Comparison of ENCODE assay signal across 20 mouse cellular contexts in the genomic region with DNA sequence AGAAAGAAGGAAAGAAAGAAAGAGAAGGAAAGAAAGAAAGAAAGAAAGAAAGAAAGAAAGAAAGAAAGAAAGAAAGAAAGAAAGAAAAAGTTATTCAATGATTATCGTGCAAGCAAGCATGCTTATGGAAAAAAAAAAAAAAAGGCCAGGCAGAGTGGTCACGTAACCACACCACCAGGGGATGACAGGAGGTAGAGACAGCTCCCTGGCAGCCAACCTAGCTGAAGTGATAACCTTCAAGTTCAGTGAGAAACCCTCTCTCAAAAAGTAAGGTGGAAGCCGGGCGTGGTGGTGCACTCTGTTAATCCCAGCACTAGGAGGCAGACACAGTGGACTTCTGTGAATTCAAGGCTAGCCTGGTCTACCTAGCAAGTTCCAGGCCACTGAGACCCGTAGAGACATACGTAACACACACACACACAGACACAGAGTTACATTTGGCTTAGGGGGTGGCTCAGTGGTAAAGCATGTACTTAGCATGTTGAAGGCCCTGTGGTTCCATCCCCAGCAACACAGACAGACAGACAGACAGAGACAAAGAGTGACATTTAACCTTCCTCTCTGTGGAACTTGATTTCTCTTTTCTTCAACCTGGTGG. TPM values are rescaled to one million over a fixed set of nuclear protein-coding genes. Genes with fewer than 3 reads are reported as not detected.
DNase-seq lines count a peak whose midpoint lies in the region; ATAC-seq and TF ChIP-seq lines count a peak whose summit lies in the region.
"Had no signal": no experiment of that assay in that cellular context is flagged by ENCODE, and none has a peak within 500 bp of the region (broad histone marks: within the 10 kb centered on the region; RNA-seq: fewer than 3 reads in every experiment).

No protein-coding gene starts in this region.

- 63% methylated on average over 6 of the region's 6 CpGs for WGBS in heart, adult 2 months

- no peak for DNase-seq in heart, adult 2 months
- DNase-seq in heart, postnatal 25 days (ENCODE audit: low spot score) = no peak
- peak; percentile 48 for DNase-seq in CD4-positive helper T cell, adult 2 months (ENCODE audit: low read depth, low spot score)
- no peak for DNase-seq in frontal cortex, postnatal 10 days (ENCODE audit: low spot score in 2 of 2)
- no peak for DNase-seq in thymus, postnatal 0 days (ENCODE audit: low spot score)
- DNase-seq in frontal cortex, adult 2 months (ENCODE audit: extremely low spot score in 1 of 2, low spot score in 1 of 2) = no peak
- DNase-seq: adrenal gland, adult 2 months; cerebellum, adult 9-11 months; kidney, adult 8-10 months; right cerebral cortex, adult 18-20 months had no signal

- intact Hi-C loops in heart, adult 2 months (cut with DNase I) = no loop called here
- intact Hi-C loops in heart, postnatal 25 days (cut with DNase I) = no loop called here

- peak; percentile 20 for TF ChIP-seq CTCF in heart, adult 2 months (IDR thresholded peaks at IDR 0.05)

- no peaks in the 10 kb centered on the region for H3K27me3 ChIP-seq in heart, adult 2 months (ENCODE audit: control insufficient read depth, insufficient read depth, low read length)
- H3K27me3 ChIP-seq: embryonic facial prominence, embryonic 15.5 days; lung, embryonic 15.5 days had no signal

- TF ChIP-seq EP300 in heart, adult 2 months (IDR thresholded peaks at IDR 0.05; ENCODE audit: insufficient read depth, low read depth, low read length) = no peak

- H3K4me3 ChIP-seq in heart, adult 2 months = no peak overlapping the region
- H3K4me3 ChIP-seq: embryonic facial prominence, embryonic 15.5 days; layer of hippocampus, adult 2 months; left cerebral cortex, adult 2 months; lung, embryonic 15.5 days had no signal

- H3K9ac ChIP-seq in heart, adult 2 months (ENCODE audit: low read depth, low read length) = no peak overlapping the region
- H3K9ac ChIP-seq: embryonic facial prominence, embryonic 15.5 days; lung, embryonic 15.5 days had no signal

- TF ChIP-seq POLR2A in heart, adult 2 months (IDR thresholded peaks at IDR 0.05; ENCODE audit: insufficient read depth, low read depth, low read length) = no peak

- ATAC-seq in inflammation-experienced regulatory T-cells, adult 6 months = peak; percentile 17
- 0 out of 2 replicates have a peak, but pooled peaks have one; percentile 20 for ATAC-seq in monocyte, adult 5-6 weeks (replicated peaks; ENCODE audit: insufficient number of reproducible peaks, low FRiP score, low TSS enrichment, poor library complexity, severe bottlenecking)
- ATAC-seq: hindbrain, postnatal 0 days had no signal

- H3K4me1 ChIP-seq in heart, adult 2 months (ENCODE audit: control insufficient read depth, insufficient read depth, low read length) = no peaks in the 10 kb centered on the region; the same call in 1 of the 2 replicates
- H3K4me1 ChIP-seq: embryonic facial prominence, embryonic 15.5 days; lung, embryonic 15.5 days had no signal

- no peaks in the 10 kb centered on the region for H3K36me3 ChIP-seq in heart, adult 2 months (ENCODE audit: control insufficient read depth, insufficient read depth, low read length)
- H3K36me3 ChIP-seq: embryonic facial prominence, embryonic 15.5 days; lung, embryonic 15.5 days had no signal

- no peak overlapping the region for H3K27ac ChIP-seq in heart, adult 2 months
- H3K27ac ChIP-seq: embryonic facial prominence, embryonic 15.5 days; hindbrain, postnatal 0 days; layer of hippocampus, adult 2 months; left cerebral cortex, adult 2 months; lung, embryonic 15.5 days had no signal

- no peaks in the 10 kb centered on the region for H3K79me2 ChIP-seq in heart, adult 2 months (replicated peaks; ENCODE audit: control insufficient read depth, insufficient read depth, low read length)

RNA-seq across cellular contexts. Expression of a gene that starts 10.8 kb away (rescaled TPM):
- 100 to 1,000 TPM; 260 to 292 TPM for total RNA-seq in heart, adult 2 months (2021)
- polyA plus RNA-seq in heart, adult 2 months (2012; rRNA removed) = 184 and 200 TPM in 2 replicates
- total RNA-seq in heart, postnatal 25 days (2021) = 100 to 1,000 TPM; 322 to 323 TPM
- polyA plus RNA-seq in inflammation-experienced regulatory T-cells, adult 6 months (2017; shearing (Covaris generic)) = 10 to 100 TPM; 60.8 to 70.7 (median 70.0) TPM
- 123 to 138 TPM (median 126 TPM) in 3 replicates for total RNA-seq in monocyte, adult 5-6 weeks (2017)
- polyA plus RNA-seq in thymus, postnatal 0 days (2015; fragmentation: Nextera tagmentation; extraction: Ambion mirVana) = 321 and 329 TPM in 2 replicates
- 107 and 108 TPM in 2 replicates for polyA plus RNA-seq in frontal cortex, adult 2 months (2012; rRNA removed)

RNA-seq across cellular contexts. Expression of a gene that starts 11.0 kb away (rescaled TPM):
- 10 to 100 TPM; 71.4 to 78.8 TPM for total RNA-seq in heart, adult 2 months (2021)
- 51.8 and 79.0 TPM in 2 replicates for polyA plus RNA-seq in heart, adult 2 months (2012; rRNA removed)
- 10 to 100 TPM; 72.5 to 75.1 TPM for total RNA-seq in heart, postnatal 25 days (2021)
- polyA plus RNA-seq in inflammation-experienced regulatory T-cells, adult 6 months (2017; shearing (Covaris generic)) = 100 to 1,000 TPM; 373 to 490 (median 480) TPM
- 82.8 to 125 TPM (median 86.6 TPM) in 3 replicates for total RNA-seq in monocyte, adult 5-6 weeks (2017)
- polyA plus RNA-seq in thymus, postnatal 0 days (2015; fragmentation: Nextera tagmentation; extraction: Ambion mirVana) = 368 and 388 TPM in 2 replicates
- 62.4 and 68.0 TPM in 2 replicates for polyA plus RNA-seq in frontal cortex, adult 2 months (2012; rRNA removed)

RNA-seq across cellular contexts. Expression of a gene that starts 15.5 kb away (rescaled TPM):
- total RNA-seq in heart, adult 2 months (2021) = 1 to 10 TPM; 3.1 to 4.4 TPM
- 4.5 and 8.2 TPM in 2 replicates for polyA plus RNA-seq in heart, adult 2 months (2012; rRNA removed)
- 1 to 10 TPM; 4.7 TPM for total RNA-seq in heart, postnatal 25 days (2021)
- polyA plus RNA-seq in inflammation-experienced regulatory T-cells, adult 6 months (2017; shearing (Covaris generic)) = 100 to 1,000 TPM; 143 to 191 (median 176) TPM
- 1,360 to 1,911 TPM (median 1,427 TPM) in 3 replicates for total RNA-seq in monocyte, adult 5-6 weeks (2017)
- polyA plus RNA-seq in thymus, postnatal 0 days (2015; fragmentation: Nextera tagmentation; extraction: Ambion mirVana) = 157 and 167 TPM in 2 replicates
- polyA plus RNA-seq in frontal cortex, adult 2 months (2012; rRNA removed) = 5.1 and 7.1 TPM in 2 replicates

RNA-seq across cellular contexts. Expression of a gene that starts 18.2 kb away (rescaled TPM):
- total RNA-seq in heart, adult 2 months (2021) = 100 to 1,000 TPM; 280 to 314 TPM
- 296 and 328 TPM in 2 replicates for polyA plus RNA-seq in heart, adult 2 months (2012; rRNA removed)
- 100 to 1,000 TPM; 274 to 277 TPM for total RNA-seq in heart, postnatal 25 days (2021)
- polyA plus RNA-seq in inflammation-experienced regulatory T-cells, adult 6 months (2017; shearing (Covaris generic)) = 100 to 1,000 TPM; 415 to 626 (median 536) TPM
- total RNA-seq in monocyte, adult 5-6 weeks (2017) = 150 to 174 TPM (median 165 TPM) in 3 replicates
- polyA plus RNA-seq in thymus, postnatal 0 days (2015; fragmentation: Nextera tagmentation; extraction: Ambion mirVana) = 541 and 549 TPM in 2 replicates
- polyA plus RNA-seq in frontal cortex, adult 2 months (2012; rRNA removed) = 383 and 401 TPM in 2 replicates

RNA-seq across cellular contexts. Expression of a gene that starts 32.8 kb away (rescaled TPM):
- total RNA-seq in heart, adult 2 months (2021) = 1 to 10 TPM in 1 of 2 experiments, not detected in 1; 1.9 TPM
- not detected in 2 replicates for polyA plus RNA-seq in heart, adult 2 months (2012; rRNA removed)
- 1 to 10 TPM in 1 of 2 experiments, not detected in 1; 3.8 TPM for total RNA-seq in heart, postnatal 25 days (2021)
- polyA plus RNA-seq in inflammation-experienced regulatory T-cells, adult 6 months (2017; shearing (Covaris generic)) = not detected
- 0.19 to 0.43 TPM in 2 of 3 replicates, not detected in the other for total RNA-seq in monocyte, adult 5-6 weeks (2017)
- polyA plus RNA-seq in thymus, postnatal 0 days (2015; fragmentation: Nextera tagmentation; extraction: Ambion mirVana) = not detected in 2 replicates
- polyA plus RNA-seq in frontal cortex, adult 2 months (2012; rRNA removed) = not detected in 2 replicates
- total RNA-seq: adrenal gland, adult 2 months; granulocyte monocyte progenitor cell, adult 5-6 weeks; layer of hippocampus, adult 2 months; left cerebral cortex, adult 2 months; megakaryocyte-erythroid progenitor cell, adult 5-6 weeks had no signal
- polyA plus RNA-seq: adrenal gland, adult 2 months; embryonic facial prominence, embryonic 15.5 days; forebrain, embryonic 11.5 days; hindbrain, postnatal 0 days; lung, embryonic 15.5 days had no signal

Comparison
In these comparisons a context has a peak if more than half of its experiments do, and no peak if none do; other contexts are left out.
1. RNA of a gene that starts 15.5 kb away (polyA plus RNA-seq): 143 to 191 TPM in inflammation-experienced regulatory T-cells, adult 6 months and 157 to 167 TPM in thymus, postnatal 0 days; 4.5 to 8.2 TPM in heart, adult 2 months and 5.1 to 7.1 TPM in frontal cortex, adult 2 months; every median in the first group is over 10 times any median in the second.